Mouse (Mus musculus): ENCODE data around the gene Fat3.

The Fat3 gene

GRCm38 (mm10) chr9:16256577-16257207 is 244.4 kb downstream of the Fat3 start:
- DNase-seq (ENCODE audit: low spot score in 2 of 2): no peak

GRCm38 (mm10) chr9:16246741-16247140 is 254.3 kb downstream of the Fat3 start:
- DNase-seq (ENCODE audit: low spot score in 2 of 2): no peak

GRCm38 (mm10) chr9:16231575-16231974 is 269.5 kb downstream of the Fat3 start:
- DNase-seq (ENCODE audit: low spot score in 2 of 2): no peak

- no peak for DNase-seq (ENCODE audit: low spot score in 2 of 2)
These were observed 272.2 kb downstream of the Fat3 start for GRCm38 (mm10) chr9:16228919-16229318.

- DNase-seq (ENCODE audit: low spot score in 2 of 2): no peak
These were observed 273.7 kb downstream of the Fat3 start for GRCm38 (mm10) chr9:16227398-16227797.

GRCm38 (mm10) chr9:16226545-16226944 is 274.5 kb downstream of the Fat3 start:
- DNase-seq (ENCODE audit: low spot score in 2 of 2): no peak

GRCm38 (mm10) chr9:16221885-16222284 is 279.2 kb downstream of the Fat3 start:
- no peak for DNase-seq (ENCODE audit: low spot score in 2 of 2)

GRCm38 (mm10) chr9:16216235-16216634 is 284.9 kb downstream of the Fat3 start:
- DNase-seq (ENCODE audit: low spot score in 2 of 2): peak; percentile 2 to 4

GRCm38 (mm10) chr9:16214731-16215681 is 286.1 kb downstream of the Fat3 start:
- peak; percentile 9 to 44 for DNase-seq (ENCODE audit: low spot score in 2 of 2)

GRCm38 (mm10) chr9:16213324-16213723 is 287.8 kb downstream of the Fat3 start:
- no peak for DNase-seq (ENCODE audit: low spot score in 2 of 2)

GRCm38 (mm10) chr9:16212628-16213027 is 288.5 kb downstream of the Fat3 start:
- no peak for DNase-seq (ENCODE audit: low spot score in 2 of 2)

GRCm38 (mm10) chr9:16212163-16212562 is 288.9 kb downstream of the Fat3 start:
- DNase-seq (ENCODE audit: low spot score in 2 of 2): no peak

GRCm38 (mm10) chr9:16211468-16211867 is 289.6 kb downstream of the Fat3 start:
- no peak for DNase-seq (ENCODE audit: low spot score in 2 of 2)

- no peak for DNase-seq (ENCODE audit: low spot score in 2 of 2)
These were observed 298.8 kb downstream of the Fat3 start for GRCm38 (mm10) chr9:16202296-16202695.

GRCm38 (mm10) chr9:16200948-16201347 is 300.1 kb downstream of the Fat3 start:
- no peak for DNase-seq (ENCODE audit: low spot score in 2 of 2)

- no peak for DNase-seq (ENCODE audit: low spot score in 2 of 2)
These were observed 314.6 kb downstream of the Fat3 start for GRCm38 (mm10) chr9:16186461-16186860.

- DNase-seq (ENCODE audit: low spot score in 2 of 2): no peak
These were observed 331.8 kb downstream of the Fat3 start for GRCm38 (mm10) chr9:16169238-16169637.

- DNase-seq (ENCODE audit: low spot score in 2 of 2): peak in 1 of 2 experiments; percentile 28
These were observed 333.0 kb downstream of the Fat3 start for GRCm38 (mm10) chr9:16168051-16168450.

- DNase-seq (ENCODE audit: low spot score in 2 of 2): no peak
These were observed 341.7 kb downstream of the Fat3 start for GRCm38 (mm10) chr9:16159366-16159765.

- DNase-seq (ENCODE audit: low spot score in 2 of 2): no peak
These were observed 347.5 kb downstream of the Fat3 start for GRCm38 (mm10) chr9:16153580-16153930.

- no peak for DNase-seq (ENCODE audit: low spot score in 2 of 2)
These were observed 348.1 kb downstream of the Fat3 start for GRCm38 (mm10) chr9:16152756-16153579.

- DNase-seq (ENCODE audit: low spot score in 2 of 2): no peak
These were observed 351.0 kb downstream of the Fat3 start for GRCm38 (mm10) chr9:16150046-16150445.
